Mouse (Mus musculus): ENCODE results near the gene Polm.

The Polm gene

DNA sequence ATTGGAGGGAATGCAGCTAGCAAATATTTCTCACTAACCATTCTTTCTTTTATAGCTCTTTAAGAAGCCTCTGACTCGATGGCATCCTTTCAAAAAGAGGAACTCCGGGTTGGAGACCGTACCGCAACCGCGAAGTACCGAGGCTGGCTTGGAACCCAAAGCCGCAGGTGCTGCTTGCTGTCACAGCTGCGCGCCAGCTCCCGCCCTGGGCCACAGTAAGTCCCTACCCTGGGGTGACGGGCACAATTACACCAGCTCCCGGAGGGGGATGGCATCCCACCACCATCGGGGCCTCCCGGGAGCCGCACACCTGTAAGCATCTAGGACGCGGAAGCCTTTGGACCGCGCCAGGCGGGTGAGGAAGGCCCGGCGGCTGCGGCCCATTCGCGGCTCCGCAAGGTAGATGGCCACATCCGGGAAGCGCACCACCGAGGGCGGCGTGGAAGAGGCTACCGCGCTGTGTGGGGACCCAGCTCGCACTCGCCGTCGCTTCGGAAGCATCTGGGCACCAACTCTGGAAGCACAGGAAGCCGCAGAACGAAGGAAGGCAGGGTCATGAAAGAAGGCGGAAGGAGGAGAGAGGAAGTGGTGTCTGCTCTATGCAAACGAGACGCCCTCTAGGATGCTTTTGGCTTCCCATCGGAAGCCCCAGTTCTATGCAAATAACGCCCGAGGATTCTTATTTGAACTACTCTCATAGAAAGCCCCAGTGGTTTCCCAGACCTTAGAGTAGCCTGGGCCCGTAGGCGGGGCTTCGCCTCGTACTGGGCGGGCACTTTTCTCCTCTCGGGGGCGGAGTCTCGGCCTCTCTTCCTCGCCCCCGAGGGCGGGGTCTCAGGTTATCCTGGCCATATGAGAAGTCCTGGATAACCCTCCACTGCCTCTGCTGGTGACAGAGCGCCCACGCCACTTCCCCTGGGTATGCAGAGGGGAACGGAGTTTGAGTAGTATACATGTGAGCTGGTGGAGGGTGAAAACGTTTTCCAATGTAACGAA lies at the start of gene Polm:
Gene Polm, minus strand, starts transcription at position 766 of the 996 bp plus-strand sequence.
- peak; percentile 95 to 98 for DNase-seq (ENCODE audit: inconsistent age in 2 of 2, low spot score in 1 of 2)

DNA sequence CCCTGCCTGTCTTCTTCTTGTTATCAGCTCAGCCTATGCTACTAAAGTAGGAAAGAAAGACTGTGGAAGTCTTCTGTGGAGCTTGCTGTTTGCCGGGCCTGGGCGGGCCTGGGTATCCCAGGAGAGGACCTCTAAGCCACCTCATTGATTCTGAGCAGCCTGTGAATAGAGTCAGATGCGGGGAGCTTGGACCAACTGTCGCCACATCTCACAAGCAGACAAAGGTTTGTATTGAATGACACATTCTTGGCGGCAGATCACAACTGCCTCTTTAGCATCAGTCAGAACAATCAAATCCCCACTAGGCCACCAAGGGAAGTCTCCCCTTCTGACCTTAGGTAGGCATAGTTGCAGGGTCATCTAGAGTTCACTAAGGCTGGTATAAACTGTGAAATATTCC lies 49.4 kb upstream of the Polm start:
- no peak for DNase-seq (ENCODE audit: inconsistent age in 2 of 2, low spot score in 1 of 2)

DNA sequence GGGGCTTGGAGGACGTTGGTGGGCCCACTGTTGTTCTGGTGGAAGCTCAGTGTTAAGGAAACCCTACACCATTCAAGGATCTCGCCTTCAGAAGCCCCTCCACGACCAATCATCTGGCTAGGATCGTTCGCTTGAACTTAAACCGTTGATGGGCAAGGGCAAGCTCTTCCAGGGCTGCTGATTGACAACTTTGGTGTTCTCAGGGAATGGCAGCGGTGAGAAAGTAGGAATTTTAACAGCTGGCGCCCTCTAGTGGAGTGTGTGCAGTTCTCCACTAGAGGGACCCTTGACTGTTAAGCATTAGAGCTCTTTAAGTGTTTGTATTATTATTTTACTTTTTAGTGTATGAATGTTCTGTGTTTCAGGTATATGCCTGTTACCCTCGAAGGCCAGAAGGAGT lies 48.4 kb upstream of the Polm start:
- peak; percentile 53 to 85 for DNase-seq (ENCODE audit: inconsistent age in 2 of 2, low spot score in 1 of 2)

DNA sequence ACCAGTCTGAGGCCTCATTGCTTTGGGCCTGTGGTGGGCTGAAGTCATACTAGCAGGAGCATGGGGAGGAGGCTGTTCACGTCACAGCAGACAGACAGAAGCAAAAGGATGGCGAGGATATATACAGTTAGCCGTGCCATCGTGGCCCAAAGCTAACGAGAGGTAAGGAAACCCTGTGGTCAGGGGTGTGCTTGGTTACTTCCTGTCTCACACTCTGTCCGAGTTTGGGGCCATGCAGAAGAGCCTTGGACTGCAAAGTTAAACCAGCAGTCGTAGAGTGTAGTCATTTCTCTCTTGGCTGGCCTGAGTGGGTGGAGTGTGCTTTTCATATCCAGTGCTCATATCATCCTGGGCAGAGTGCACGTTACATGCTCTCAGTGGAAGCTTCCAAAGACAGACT lies 44.7 kb upstream of the Polm start:
- DNase-seq (ENCODE audit: inconsistent age in 2 of 2, low spot score in 1 of 2): no peak

DNA sequence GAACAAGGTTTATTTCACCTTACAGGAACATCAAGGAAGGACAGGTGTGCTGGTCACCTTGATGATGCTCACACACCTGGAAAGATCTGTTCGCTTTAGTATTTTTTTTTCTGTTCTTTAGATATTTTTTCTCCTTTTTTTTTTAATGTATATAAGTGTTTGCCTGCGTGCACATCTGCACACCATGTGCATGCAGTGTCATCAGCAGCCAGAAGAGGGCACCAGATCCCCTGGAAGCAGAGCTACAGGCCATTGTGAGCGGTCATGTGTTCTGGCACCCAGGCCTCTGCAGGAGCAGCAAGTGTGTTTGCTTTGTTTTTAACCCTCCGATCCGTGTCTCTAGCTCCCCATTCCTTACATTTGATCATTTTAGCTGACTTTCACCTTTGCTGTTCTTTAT lies 42.1 kb upstream of the Polm start:
- DNase-seq (ENCODE audit: inconsistent age in 2 of 2, low spot score in 1 of 2): peak; percentile 49 to 77

DNA sequence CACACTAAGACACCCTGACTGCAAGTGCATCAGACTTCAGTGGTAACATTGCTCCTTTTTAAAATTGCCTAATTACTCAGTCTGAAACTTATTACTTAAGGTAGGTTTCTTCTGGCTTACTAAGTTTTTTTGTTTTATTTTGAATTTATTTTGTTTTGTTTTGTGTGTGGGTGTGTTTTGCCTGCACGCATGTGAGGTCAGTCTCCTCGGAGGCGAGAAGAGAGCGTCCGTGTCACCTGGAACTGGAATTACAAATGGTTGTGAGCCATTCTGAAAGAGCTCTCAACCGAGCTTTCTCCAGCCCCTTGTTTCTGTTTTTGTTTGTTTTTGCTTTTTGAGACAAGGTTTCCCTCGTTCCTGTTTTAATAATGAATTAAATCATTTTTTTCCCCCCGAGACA lies 40.8 kb upstream of the Polm start:
- DNase-seq (ENCODE audit: inconsistent age in 2 of 2, low spot score in 1 of 2): no peak

DNA sequence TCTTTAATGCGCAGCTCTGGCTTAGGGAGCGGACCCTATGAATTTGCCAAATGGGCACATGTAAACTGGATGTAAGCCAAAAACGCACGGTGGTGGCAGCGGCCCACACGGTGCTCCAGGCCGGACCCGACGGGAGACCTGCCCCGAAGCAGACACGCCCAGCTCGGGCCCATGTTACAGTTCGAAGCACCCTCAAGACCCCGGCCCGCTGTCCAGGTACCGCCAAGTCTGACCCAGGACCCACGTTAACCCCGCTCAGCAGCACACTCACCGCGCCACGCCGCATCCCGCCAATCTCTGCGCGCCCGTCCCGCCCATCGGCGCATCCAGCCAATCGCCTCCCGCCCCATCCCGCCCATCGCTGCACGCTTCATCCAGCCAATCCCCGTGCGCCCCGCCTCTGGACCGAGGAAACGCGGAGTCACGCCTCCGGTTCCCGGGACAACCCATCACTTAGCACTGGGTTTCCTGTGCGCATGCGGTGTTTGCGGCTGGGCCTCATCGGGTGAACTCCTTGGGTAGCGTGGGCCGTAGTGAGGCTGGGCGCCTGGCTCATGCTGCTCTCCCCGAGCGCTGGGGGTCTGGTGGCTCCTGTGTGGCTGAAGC lies 40.2 kb upstream of the Polm start, which contains the start of gene Pold2:
Gene Pold2, minus strand, starts transcription at position 372 of the 606 bp plus-strand sequence.
- DNase-seq (ENCODE audit: inconsistent age in 2 of 2, low spot score in 1 of 2): peak; percentile 98

DNA sequence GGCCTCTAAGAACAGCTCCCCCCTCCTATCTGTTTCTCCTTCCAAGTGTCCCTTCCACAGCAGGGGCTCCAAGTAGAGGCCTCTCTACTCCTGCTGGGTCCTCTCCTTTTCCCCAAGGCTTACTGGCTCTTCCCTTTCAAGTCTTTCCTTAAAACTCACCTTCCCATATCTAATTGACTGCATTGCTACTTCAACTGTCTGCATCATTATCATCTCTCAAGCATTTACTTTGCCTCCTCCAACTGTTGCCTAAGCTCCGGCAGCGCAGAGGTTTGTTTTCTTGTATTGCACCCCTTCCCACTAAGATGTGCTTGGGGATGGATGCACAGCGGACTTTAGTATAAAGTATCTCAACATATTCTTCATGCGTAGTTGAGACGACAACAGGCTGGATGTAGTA lies 39.6 kb upstream of the Polm start:
- peak in 1 of 2 experiments; percentile 62 for DNase-seq (ENCODE audit: inconsistent age in 2 of 2, low spot score in 1 of 2)

DNA sequence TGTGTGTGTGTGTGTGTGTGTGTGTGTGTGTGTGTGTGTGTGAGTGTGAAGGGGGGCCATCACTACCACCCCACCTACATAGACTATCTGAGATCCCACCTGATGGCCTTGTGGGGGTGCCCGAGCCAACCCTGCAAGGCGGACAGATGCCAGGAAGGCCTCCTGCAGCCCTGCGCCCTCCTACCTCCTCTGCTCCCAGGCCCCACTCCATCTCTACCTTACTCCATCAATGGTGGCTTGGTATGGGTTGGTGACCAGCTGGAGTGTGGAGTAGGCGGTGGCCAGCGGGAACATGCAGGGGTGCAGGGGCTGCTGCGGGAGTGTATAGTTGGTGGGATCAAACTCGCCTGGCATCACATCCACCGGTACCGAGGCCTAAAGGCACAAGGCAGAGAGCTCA lies 35.4 kb upstream of the Polm start:
- DNase-seq (ENCODE audit: inconsistent age in 2 of 2, low spot score in 1 of 2): peak in 1 of 2 experiments; percentile 51

DNA sequence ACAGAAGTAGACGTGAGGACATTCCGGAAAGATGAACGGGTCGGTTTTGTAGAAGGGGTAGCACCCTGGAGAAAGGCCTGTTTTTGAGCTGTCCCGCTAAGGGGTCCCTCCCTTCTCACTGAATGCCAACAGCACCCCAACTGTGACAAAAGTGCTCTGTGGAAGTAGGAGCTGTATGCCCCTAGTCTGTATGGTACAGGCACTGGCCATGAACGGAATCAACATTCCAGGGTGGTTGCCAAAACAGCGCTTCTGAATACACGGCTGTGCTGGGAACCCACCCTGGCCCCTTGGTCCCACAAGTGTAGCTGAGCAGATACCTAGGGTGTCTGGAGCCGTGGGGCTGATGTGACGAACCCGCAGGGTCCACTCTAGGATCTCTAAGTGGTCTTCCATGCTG lies 34.9 kb upstream of the Polm start:
- DNase-seq (ENCODE audit: inconsistent age in 2 of 2, low spot score in 1 of 2): peak; percentile 18 to 68

DNA sequence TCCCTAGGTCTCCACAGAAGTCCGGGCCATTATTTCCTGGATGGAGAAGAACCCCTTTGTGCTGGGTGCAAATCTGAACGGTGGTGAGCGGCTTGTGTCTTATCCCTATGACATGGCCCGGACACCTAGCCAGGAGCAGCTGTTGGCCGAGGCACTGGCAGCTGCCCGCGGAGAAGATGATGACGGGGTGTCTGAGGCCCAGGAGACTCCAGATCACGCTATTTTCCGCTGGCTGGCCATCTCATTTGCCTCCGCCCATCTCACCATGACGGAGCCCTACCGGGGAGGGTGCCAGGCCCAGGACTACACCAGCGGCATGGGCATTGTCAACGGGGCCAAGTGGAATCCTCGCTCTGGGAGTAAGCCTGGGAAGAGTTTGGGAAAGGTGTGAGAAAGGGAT lies 32.3 kb upstream of the Polm start:
- DNase-seq (ENCODE audit: inconsistent age in 2 of 2, low spot score in 1 of 2): peak in 1 of 2 experiments; percentile 42

DNA sequence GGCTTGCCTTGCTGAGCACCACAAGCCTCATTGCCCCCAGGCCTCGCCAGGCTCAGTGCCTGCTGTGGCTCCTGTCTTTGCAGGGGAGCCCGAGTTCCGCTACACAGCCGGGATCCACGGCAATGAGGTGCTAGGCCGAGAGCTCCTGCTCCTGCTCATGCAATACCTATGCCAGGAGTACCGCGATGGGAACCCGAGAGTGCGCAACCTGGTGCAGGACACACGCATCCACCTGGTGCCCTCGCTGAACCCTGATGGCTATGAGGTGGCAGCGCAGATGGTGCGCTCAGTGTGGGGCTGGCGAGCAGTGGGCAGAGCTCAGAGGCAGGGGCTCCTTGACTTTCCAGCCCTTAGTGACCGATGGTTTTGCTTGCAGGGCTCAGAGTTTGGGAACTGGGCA lies 31.5 kb upstream of the Polm start:
- DNase-seq (ENCODE audit: inconsistent age in 2 of 2, low spot score in 1 of 2): peak in 1 of 2 experiments; percentile 46

DNA sequence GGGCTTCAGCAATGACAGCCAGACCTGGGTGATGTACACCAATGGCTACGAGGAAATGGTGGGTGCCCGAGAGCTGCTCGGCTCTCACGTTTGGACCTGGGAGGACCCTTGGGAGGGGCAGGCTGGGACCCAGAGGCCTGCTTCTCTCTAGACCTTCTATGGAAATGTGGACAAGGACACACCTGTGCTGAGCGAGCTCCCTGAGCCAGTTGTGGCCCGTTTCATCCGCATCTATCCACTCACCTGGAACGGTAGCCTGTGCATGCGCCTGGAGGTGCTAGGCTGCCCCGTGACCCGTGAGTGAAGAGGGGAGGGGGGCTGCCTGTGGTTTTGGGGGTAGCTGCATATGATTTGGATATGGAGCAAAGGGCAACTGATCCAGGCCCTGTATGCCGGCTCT lies 30.5 kb upstream of the Polm start:
- peak in 1 of 2 experiments; percentile 28 for DNase-seq (ENCODE audit: inconsistent age in 2 of 2, low spot score in 1 of 2)

DNA sequence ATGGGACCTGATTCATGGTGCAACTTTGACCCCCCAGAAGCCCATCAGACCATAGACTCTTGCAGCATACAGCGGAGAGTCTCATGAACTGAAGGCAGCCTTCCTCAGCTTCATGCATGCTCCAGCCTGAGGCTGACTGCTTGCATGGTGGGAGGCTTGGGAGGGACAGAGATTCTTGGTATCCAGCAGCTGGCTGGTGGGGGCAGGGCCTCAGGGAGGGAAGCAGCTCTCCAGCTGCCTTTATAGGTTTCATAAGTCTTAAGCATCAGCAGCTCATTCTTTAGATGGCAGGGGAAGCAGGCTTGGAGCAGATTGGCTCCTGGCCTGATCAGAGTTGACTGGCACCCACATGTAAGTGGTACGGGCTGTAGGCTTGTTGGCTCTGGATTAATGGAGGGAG lies 29.4 kb upstream of the Polm start:
- peak in 1 of 2 experiments; percentile 28 for DNase-seq (ENCODE audit: inconsistent age in 2 of 2, low spot score in 1 of 2)

DNA sequence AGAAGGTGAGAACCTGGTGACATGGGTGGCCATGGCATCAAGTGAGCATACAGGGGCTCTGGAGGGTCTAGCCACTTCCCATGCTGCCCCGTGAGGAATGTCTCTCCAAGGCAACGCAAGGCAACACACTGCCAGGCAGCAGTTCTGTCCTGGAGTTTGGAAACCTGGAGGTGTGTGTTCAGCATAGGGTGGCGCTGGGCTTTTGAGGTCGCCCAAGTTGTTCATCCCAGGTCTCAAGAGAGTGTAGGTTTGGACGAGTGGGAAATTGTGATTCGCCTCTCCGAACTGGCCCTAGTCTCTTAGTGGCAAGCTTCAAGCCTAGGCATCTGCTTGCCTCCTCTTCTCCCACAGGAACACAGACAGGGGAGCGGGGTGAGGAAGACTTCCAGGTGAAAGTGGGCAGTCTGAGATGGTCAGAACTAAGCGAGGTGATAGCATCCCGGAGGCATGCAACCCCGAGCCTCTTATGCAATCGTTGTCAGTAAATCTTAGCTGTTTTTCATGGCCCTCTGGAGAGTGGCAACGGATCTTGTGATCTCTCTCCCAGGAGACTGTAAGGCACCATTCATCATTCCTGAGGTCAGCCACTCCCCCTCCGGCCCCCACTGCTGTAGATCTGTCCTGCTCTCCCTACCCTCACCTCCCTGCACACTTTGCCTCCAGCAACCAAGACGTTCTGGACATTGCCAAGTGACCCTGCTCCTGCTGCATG lies 24.7 kb upstream of the Polm start:
- peak; percentile 91 to 96 for DNase-seq (ENCODE audit: inconsistent age in 2 of 2, low spot score in 1 of 2)

DNA sequence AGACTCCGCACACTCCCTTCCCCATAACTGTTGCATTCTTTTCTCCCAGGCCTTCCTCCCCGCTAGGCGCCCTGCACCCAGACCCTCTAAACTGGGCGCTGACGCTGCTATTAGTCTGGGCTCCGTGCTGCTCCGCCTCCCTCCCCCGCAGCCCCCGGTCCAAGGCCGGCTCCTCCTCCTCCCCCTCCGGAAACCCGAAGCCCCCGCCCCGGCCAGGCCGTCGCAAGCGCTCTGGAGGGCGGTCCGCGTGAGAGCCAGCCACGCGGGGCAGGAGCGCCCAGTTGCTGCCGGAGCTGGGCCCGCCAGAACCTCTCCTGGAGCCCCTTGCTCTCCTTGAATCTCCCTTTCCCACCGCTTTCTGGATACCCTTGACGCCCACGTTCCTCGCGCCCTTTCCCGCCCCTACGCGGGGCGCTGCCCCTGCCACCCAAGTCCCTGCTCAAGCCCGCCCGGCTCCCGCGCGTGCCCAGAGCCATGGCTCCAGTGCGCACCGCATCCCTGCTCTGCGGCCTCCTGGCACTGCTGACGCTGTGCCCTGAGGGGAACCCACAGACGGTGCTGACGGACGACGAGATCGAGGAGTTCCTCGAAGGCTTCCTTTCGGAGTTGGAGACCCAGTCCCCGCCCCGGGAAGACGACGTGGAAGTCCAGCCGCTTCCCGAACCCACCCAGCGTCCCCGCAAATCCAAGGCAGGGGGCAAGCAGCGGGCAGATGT lies 24.0 kb upstream of the Polm start, which contains the start of gene Aebp1:
Gene Aebp1, plus strand, starts transcription at position 270 of the 716 bp plus-strand sequence.
- DNase-seq (ENCODE audit: inconsistent age in 2 of 2, low spot score in 1 of 2): peak; percentile 92 to 96

DNA sequence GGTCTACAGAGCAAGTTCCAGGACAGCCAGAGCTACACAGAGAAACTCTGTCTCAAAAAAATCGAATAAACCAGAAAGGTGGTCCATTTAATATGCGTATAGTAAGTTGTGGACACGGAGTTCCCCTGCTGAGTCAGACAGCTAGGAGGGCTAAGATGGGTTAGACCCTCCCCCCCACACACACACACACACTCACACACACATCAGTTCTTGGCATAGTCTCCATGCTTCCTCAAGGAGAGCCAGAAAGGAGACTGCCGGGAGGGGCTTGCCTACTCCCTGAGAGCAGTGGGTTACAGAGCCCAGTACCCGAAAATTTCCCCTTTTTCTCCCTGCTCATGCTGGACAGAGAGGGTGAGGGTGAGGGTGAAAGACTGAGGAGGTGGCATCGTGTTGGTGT lies 22.8 kb upstream of the Polm start:
- DNase-seq (ENCODE audit: inconsistent age in 2 of 2, low spot score in 1 of 2): peak; percentile 26 to 52

DNA sequence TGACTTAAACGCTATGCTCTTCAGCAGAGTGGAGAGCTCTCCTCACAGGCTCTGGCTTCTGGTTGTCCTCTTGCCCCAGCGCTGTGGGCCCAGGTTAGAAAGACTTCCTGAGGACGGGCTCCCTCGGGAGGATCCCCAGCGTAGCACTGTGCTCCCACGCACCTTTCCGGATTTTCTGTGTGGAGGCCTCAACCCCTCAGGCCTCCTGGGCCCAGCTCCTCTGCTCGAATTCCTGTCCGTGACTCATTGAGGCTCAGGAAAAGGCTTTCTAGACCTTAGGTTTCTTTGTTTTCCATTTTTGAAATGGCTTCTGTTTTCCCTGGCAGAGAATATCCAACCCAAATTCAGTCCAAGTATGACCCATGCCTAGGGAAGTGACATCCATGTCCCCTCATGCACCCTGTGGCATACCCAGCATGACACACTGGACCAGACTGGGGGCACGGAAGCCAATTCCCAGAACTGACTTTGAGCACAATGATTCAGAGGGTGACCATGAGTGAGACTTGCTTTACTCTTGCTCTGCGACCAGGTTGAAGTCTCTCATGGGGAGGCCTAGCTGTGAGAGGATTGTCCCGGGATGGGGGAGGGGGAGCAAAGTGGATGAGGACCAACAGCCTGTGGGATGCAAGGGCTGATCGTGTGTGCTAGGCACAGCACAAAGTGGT lies 22.2 kb upstream of the Polm start:
- peak; percentile 27 to 81 for DNase-seq (ENCODE audit: inconsistent age in 2 of 2, low spot score in 1 of 2)

DNA sequence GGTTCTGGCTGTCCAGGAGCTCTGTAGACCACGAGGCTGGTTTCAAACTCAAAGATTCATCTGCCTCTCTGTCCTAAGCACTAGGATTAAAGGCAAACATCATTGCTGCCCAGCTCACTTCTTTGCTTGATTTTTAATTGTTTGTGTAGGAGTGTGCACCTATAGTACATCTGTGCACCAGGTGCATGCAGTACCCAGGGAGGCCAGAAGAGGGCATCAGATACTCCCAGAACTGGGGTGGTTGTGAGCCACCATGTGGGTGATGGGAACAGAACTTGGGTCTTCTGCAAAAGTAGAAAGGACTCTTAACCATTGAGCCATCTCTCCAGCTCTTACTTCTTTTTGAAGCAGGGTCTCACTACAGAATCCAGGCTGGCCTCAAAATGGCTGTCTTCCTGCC lies 20.9 kb upstream of the Polm start:
- DNase-seq (ENCODE audit: inconsistent age in 2 of 2, low spot score in 1 of 2): peak in 1 of 2 experiments; percentile 36

DNA sequence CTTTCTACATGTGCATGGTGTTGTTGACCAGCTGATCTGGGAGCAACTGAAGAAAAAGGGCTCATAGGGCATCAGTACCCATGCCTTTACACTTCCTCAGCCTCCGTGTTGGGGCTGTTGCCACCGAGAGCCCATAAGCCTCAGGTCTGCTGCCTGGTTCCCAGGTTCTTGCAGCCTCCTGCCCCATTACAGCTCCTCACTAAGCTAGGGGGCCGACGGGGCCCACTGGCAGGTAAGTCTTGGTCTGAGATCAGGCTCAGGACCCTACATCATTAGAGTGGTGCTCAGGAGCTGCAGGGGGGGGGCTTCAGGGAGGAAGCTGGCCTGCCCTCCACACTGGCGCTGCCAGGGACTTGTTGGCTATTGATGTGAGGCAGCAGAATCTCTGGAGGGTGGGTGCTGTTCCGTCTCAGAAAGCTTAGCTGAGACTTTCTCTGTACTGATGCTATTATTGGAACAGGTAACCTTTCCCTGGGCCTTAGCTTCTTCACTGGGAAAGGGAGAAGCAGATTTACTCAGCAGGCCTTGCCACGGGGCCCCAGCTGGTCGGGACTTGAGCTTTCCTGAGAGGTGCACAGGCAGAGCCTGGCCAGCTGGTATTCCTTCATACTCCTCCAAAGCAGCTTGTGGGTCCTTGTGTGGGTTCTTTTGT lies 18.8 kb upstream of the Polm start:
- DNase-seq (ENCODE audit: inconsistent age in 2 of 2, low spot score in 1 of 2): peak in 1 of 2 experiments; percentile 19
